Mouse (Mus musculus) activated CD4-positive, CD25-positive, alpha-beta regulatory T cell, adult 4 months (primary cell): ENCODE data around the gene Pxylp1. TPM values are rescaled to one million over a fixed set of nuclear protein-coding genes. Genes with fewer than 3 reads are reported as not detected.

Source experiments
- ATAC-seq: one replicate; pipeline ENCODE4 v1.8.0; 2017
- polyA plus RNA-seq, 2 experiments: library from polyadenylated mRNA; unstranded; fragments of 100-300 nt; shearing (Covaris generic); gene quantifications; one replicate each; pipeline ENCODE4 v1.2.1; 2017

The Pxylp1 gene
- polyA plus RNA-seq, 2 experiments from 2014 or later: 10.5 to 11.5 TPM

GRCm38 (mm10) chr9:96859027-96859426, 33.4 kb downstream of the Pxylp1 start:
- no peak for ATAC-seq

- peak; percentile 59 for ATAC-seq
These were observed 34.6 kb downstream of the Pxylp1 start for GRCm38 (mm10) chr9:96857838-96858237.

- ATAC-seq: no peak
These were observed 38.9 kb downstream of the Pxylp1 start for GRCm38 (mm10) chr9:96853300-96854186.

- no peak for ATAC-seq
These were observed 40.8 kb downstream of the Pxylp1 start for GRCm38 (mm10) chr9:96851634-96852033.

- no peak for ATAC-seq
These were observed 41.4 kb downstream of the Pxylp1 start for GRCm38 (mm10) chr9:96851036-96851435.

- no peak for ATAC-seq
These were observed 43.5 kb downstream of the Pxylp1 start for GRCm38 (mm10) chr9:96849012-96849411.

- no peak for ATAC-seq
These were observed 46.1 kb downstream of the Pxylp1 start for GRCm38 (mm10) chr9:96846361-96846760.

- no peak for ATAC-seq
These were observed 47.7 kb downstream of the Pxylp1 start for GRCm38 (mm10) chr9:96844798-96845209.

GRCm38 (mm10) chr9:96839376-96839775, 53.1 kb downstream of the Pxylp1 start:
- ATAC-seq: no peak

GRCm38 (mm10) chr9:96838864-96839263, 53.6 kb downstream of the Pxylp1 start:
- ATAC-seq: no peak

- no peak for ATAC-seq
These were observed 54.6 kb downstream of the Pxylp1 start for GRCm38 (mm10) chr9:96837781-96838420.

- ATAC-seq: no peak
These were observed 55.5 kb downstream of the Pxylp1 start for GRCm38 (mm10) chr9:96836984-96837383.

GRCm38 (mm10) chr9:96835374-96835921, 57.0 kb downstream of the Pxylp1 start:
- no peak for ATAC-seq

- ATAC-seq: no peak
These were observed 58.9 kb downstream of the Pxylp1 start for GRCm38 (mm10) chr9:96833606-96834005.

GRCm38 (mm10) chr9:96832516-96832915, 60.0 kb downstream of the Pxylp1 start:
- ATAC-seq: no peak

- ATAC-seq: no peak
These were observed 61.6 kb downstream of the Pxylp1 start for GRCm38 (mm10) chr9:96830856-96831359.

GRCm38 (mm10) chr9:96829682-96830081, 62.8 kb downstream of the Pxylp1 start:
- ATAC-seq: no peak

GRCm38 (mm10) chr9:96828071-96828470, 64.4 kb downstream of the Pxylp1 start:
- ATAC-seq: no peak

GRCm38 (mm10) chr9:96827002-96827785, 65.3 kb downstream of the Pxylp1 start:
- no peak for ATAC-seq

GRCm38 (mm10) chr9:96824857-96825256, 67.6 kb downstream of the Pxylp1 start:
- no peak for ATAC-seq

- ATAC-seq: no peak
These were observed 68.4 kb downstream of the Pxylp1 start for GRCm38 (mm10) chr9:96824026-96824425.

GRCm38 (mm10) chr9:96823541-96823940, 68.9 kb downstream of the Pxylp1 start:
- no peak for ATAC-seq

GRCm38 (mm10) chr9:96823005-96823404, 69.5 kb downstream of the Pxylp1 start:
- no peak for ATAC-seq
